In the genomic region with DNA sequence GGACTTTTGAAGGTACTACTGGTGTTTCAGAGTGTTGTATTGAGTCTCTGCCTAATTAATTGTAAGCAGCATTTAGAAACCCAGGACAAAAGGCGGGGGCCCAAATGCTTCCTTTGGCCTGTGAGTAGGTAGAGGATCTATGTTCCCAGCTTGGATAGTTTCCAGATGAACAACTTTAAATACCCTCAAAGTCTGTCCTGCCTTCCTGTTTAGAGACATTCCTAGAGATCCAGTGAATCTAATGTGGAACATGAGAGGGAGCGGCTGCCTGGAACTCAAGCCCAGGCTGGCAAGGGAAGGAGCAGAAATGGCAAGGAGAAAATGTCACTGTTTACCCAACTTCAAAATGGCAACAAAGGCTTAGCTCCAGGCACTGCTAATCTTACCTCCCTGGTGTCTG, we compare ENCODE assay signal across 13 mouse cellular contexts.
"Had no signal": no experiment of that assay in that cellular context is flagged by ENCODE, and none has a peak within 500 bp of the region (broad histone marks: within the 10 kb centered on the region; RNA-seq: fewer than 3 reads in every experiment).

No protein-coding gene starts in this region.

- ATAC-seq: lung, postnatal 0 days; midbrain, embryonic 15.5 days had no signal

- H3K4me2 ChIP-seq: kidney, embryonic 15.5 days; limb, embryonic 13.5 days; liver, embryonic 11.5 days; liver, embryonic 15.5 days; midbrain, embryonic 15.5 days; neural tube, embryonic 12.5 days had no signal

- DNase-seq: kidney, postnatal 14 days; left cerebral cortex, postnatal 4 days; lung, adult 2 months; lung, postnatal 36 days; right cerebral cortex, postnatal 14 days; thymus, postnatal 36 days had no signal

- H3K27ac ChIP-seq: kidney, embryonic 15.5 days; limb, embryonic 13.5 days; liver, embryonic 15.5 days; midbrain, embryonic 15.5 days; neural tube, embryonic 12.5 days had no signal

- H3K9ac ChIP-seq: kidney, embryonic 15.5 days; limb, embryonic 13.5 days; liver, embryonic 15.5 days; midbrain, embryonic 15.5 days; neural tube, embryonic 12.5 days had no signal

- H3K9me3 ChIP-seq: kidney, embryonic 15.5 days; limb, embryonic 13.5 days; liver, embryonic 15.5 days; midbrain, embryonic 15.5 days; neural tube, embryonic 12.5 days had no signal

- H3K4me1 ChIP-seq: liver, embryonic 15.5 days; midbrain, embryonic 15.5 days; neural tube, embryonic 12.5 days had no signal

- H3K4me3 ChIP-seq: kidney, embryonic 15.5 days; limb, embryonic 13.5 days; liver, embryonic 15.5 days; midbrain, embryonic 15.5 days; neural tube, embryonic 12.5 days had no signal

- H3K36me3 ChIP-seq: kidney, embryonic 15.5 days; liver, embryonic 15.5 days; midbrain, embryonic 15.5 days; neural tube, embryonic 12.5 days had no signal

- H3K27me3 ChIP-seq: kidney, embryonic 15.5 days; limb, embryonic 13.5 days; liver, embryonic 15.5 days; midbrain, embryonic 15.5 days; neural tube, embryonic 12.5 days had no signal
